Mouse (Mus musculus) hindbrain, embryonic 12.5 days (tissue): ENCODE data around the gene Med15. TPM values are rescaled to one million over a fixed set of nuclear protein-coding genes. Genes with fewer than 3 reads are reported as not detected.

Source experiments
- ATAC-seq: fragments of 200-750 bp; cut with Nextera tagmentation; 2 replicates; pipeline ENCODE4 v1.8.0; 2017; ENCODE audit warnings: moderate TSS enrichment; ENCODE audit not compliant: low FRiP score
- H3K27ac ChIP-seq: fragments of 300-500 bp; sonication (generic); 2 replicates; pipeline ENCODE4 v1.5.1; 2016; ENCODE audit warnings: mild to moderate bottlenecking
- H3K27me3 ChIP-seq: fragments of 300-500 bp; sonication (generic); 2 replicates; pipeline ENCODE4 v1.6.1; 2016; ENCODE audit warnings: mild to moderate bottlenecking
- H3K36me3 ChIP-seq: fragments of 300-500 bp; sonication (generic); 2 replicates; pipeline ENCODE4 v1.6.1; 2016; ENCODE audit warnings: mild to moderate bottlenecking
- H3K4me1 ChIP-seq: fragments of 300-500 bp; sonication (generic); 2 replicates; pipeline ENCODE4 v1.6.1; 2016
- H3K4me2 ChIP-seq: fragments of 300-500 bp; sonication (generic); replicated peaks from 2 replicates; pipeline ENCODE4 v1.6.1; 2016; ENCODE audit warnings: mild to moderate bottlenecking
- H3K4me3 ChIP-seq: fragments of 300-500 bp; sonication (generic); 2 replicates; pipeline ENCODE4 v1.5.1; 2016; ENCODE audit warnings: mild to moderate bottlenecking
- H3K9ac ChIP-seq: fragments of 300-500 bp; sonication (generic); 2 replicates; pipeline ENCODE4 v1.6.1; 2016; ENCODE audit warnings: mild to moderate bottlenecking, moderate library complexity
- H3K9me3 ChIP-seq: fragments of 300-500 bp; sonication (generic); replicated peaks from 2 replicates; pipeline ENCODE4 v1.6.1; 2016; ENCODE audit warnings: mild to moderate bottlenecking
- WGBS: fragments of 180-500 bp; shearing (Covaris S2); methylation state at CpG from one replicate; pipeline ENCODE4 v1.1.7; 2016; 5-methylcytosine and 5-hydroxymethylcytosine counted together
- polyA plus RNA-seq: library from polyadenylated mRNA; unstranded; fragments of >200 nt; fragmentation: Nextera tagmentation; extraction: Ambion mirVana; gene quantifications from 2 replicates; pipeline ENCODE4 v1.2.1, GENCODE M21; 2016

The Med15 gene
- polyA plus RNA-seq, 1 experiment from 2014 or later = 45.2 TPM

DNA sequence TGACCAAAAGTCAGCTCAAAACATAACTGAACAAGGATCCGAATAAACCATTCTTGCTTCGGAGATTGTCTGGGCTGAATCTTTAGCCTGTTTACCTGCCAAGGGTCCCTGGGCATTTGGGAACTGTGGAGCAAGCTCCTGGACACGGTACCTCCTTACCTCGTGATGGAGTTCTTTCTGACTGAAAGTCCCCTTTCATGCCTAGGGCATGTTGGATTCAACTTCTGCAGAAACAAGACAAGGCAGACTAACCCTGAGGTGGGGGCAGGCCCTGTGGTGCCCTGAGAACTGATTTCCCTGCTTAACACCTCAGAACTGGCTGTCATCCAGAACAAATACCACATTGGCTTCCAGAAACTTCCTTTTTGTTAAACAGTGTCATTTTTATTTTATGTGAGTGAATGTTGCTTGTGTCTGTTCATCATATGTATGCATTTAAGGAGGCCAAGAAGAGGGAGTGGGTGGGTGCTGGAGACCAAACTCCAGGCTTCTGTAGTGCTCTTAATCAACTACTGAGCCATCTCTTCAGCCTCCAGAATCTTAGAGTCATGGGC lies 89.2 kb downstream of the Med15 start:
- Histone ChIP-seq H3K27ac (no peak overlapping the region), H3K9ac (no peak overlapping the region), H3K27me3 (no peaks in the 10 kb centered on the region), H3K9me3 (no peaks in the 10 kb centered on the region), H3K4me3 (no peak overlapping the region), H3K36me3 (peaks cover 56% of the 10 kb centered on the region), H3K4me1 (peaks cover 11% of the 10 kb centered on the region), H3K4me2 (no peak overlapping the region)
- 90% methylated on average over 4 of the region's 4 CpGs for WGBS
- no peak for ATAC-seq

DNA sequence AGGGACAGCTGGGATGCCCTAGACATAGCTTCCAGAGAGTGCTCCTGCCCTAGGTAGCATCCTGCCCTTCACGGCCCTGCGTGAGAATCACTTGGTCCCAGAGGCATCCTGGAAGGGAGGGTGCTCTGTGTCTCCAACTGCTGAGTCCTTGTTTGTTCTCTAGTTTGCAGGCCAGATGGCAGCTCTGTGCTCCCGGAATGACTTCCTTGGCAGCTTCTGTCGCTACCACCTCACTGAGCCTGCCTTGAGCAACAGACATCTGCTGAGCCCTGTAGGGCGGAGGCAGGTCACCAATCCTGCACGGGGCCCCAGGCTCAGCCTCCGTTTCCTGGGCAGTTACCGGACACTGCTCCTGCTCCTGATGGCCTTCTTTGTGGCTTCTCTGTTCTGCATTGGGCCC lies 90.4 kb downstream of the Med15 start:
- Histone ChIP-seq H3K4me1 (peaks cover 11% of the 10 kb centered on the region), H3K36me3 (peaks cover 65% of the 10 kb centered on the region), H3K4me3 (no peak overlapping the region), H3K27ac (0 out of 2 replicates have a peak overlapping the region, but pooled peaks have one; percentile 8), H3K9me3 (no peaks in the 10 kb centered on the region), H3K4me2 (no peak overlapping the region), H3K9ac (no peak overlapping the region), H3K27me3 (no peaks in the 10 kb centered on the region)
- no peak for ATAC-seq
- 94% methylated on average over 8 of the region's 8 CpGs for WGBS

DNA sequence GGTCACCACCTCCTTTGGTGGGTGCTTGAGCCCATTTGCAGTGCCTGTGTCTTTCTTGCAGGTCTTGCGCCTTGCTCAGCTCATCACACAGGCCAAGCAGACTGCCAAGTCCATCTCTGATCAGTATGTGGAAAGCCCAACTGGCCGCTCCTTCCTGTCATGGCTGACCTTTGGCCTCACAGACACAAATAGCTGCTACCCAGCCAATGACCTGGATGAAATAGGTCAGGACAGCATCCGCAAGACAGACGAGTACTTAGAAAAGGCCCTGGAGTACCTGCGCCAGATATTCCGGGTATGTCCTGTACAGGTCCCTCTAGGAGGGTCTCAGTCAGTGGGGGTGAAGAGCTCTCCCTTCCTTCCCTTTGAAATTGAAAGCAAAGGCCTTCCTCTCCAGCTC lies 91.4 kb downstream of the Med15 start:
- 81% methylated on average over 6 of the region's 6 CpGs for WGBS

DNA sequence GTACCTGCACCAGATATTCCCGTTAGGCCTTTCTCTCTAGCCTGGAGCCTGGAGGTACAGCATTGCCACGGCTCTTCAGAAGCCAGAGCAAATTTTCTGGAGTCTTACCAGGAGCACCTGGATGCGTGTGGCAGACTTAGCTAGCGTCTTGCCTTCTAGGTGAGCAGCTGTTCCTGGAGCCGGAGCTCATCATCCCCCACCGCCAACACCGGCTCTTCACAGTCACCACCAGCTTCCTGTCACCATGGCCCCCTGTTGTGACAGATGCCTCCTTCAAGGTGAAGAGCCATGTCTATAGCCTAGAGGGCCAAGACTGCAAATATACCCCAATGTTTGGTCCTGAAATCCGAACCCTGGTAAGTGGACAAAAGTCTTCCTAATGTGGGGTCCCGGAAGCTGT lies 92.0 kb downstream of the Med15 start:
- Histone ChIP-seq H3K36me3 (peaks cover 65% of the 10 kb centered on the region), H3K9ac (no peak overlapping the region), H3K9me3 (no peaks in the 10 kb centered on the region), H3K4me3 (no peak overlapping the region), H3K27ac (no peak overlapping the region), H3K4me2 (no peak overlapping the region), H3K27me3 (no peaks in the 10 kb centered on the region), H3K4me1 (no peaks in the 10 kb centered on the region)
- WGBS = 94% methylated on average over 9 of the region's 9 CpGs
- ATAC-seq = no peak

More for the DNA sequence above, 91.4 kb downstream of the Med15 start:
- H3K27ac ChIP-seq = no peak overlapping the region
- H3K36me3 ChIP-seq = peaks cover 65% of the 10 kb centered on the region
- H3K27me3 ChIP-seq = no peaks in the 10 kb centered on the region
- H3K4me2 ChIP-seq = no peak overlapping the region
- H3K9me3 ChIP-seq = no peaks in the 10 kb centered on the region
- H3K4me3 ChIP-seq = no peak overlapping the region
- no peak for ATAC-seq
- no peak overlapping the region for H3K9ac ChIP-seq
- H3K4me1 ChIP-seq = 0 out of 2 replicates have a peak, but pooled peaks cover 3% of the 10 kb centered on the region

DNA sequence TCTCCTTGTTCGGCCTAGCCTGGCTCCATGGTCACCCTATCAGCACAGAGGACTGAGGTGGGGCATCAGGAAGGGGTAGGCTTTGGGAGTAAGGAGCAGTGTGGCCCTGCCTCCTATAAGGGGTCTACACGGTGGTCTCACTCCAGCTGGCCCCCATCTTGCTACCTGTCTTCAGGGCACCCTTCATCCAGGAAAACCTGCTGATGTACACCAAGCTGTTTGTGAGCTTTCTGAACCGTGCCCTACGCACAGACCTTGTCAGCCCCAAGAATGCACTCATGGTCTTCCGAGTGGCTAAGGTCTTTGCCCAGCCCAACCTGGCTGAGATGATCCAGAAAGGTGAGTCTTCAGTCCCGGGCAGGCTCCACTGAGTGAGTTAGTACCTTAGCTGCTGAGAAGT lies 92.7 kb downstream of the Med15 start:
- 93% methylated on average over 6 of the region's 6 CpGs for WGBS
- Histone ChIP-seq H3K27me3 (no peaks in the 10 kb centered on the region), H3K27ac (no peak overlapping the region), H3K9me3 (no peaks in the 10 kb centered on the region), H3K4me1 (no peaks in the 10 kb centered on the region), H3K36me3 (peaks cover 65% of the 10 kb centered on the region), H3K4me3 (no peak overlapping the region), H3K9ac (no peak overlapping the region), H3K4me2 (no peak overlapping the region)
- ATAC-seq = no peak

DNA sequence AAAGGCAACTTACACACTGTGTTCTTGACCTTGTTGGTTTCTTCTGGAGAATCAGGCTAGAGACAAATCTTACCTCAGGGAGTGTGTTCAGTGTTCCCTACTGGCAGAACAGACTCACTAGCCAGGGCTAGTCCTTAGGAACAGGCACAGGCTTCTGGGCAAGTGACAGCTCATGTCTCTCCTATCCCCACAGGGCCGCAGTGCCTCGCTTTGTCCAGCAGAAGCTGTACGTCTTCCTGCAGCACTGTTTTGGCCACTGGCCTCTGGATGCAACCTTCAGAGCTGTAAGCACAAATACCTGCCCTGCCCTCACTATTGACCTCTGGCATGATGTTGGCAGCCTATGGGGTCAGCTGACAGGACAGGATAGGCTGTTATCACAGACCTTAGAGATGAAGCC lies 93.6 kb downstream of the Med15 start:
- no peaks in the 10 kb centered on the region for H3K9me3 ChIP-seq
- no peak overlapping the region for H3K27ac ChIP-seq
- H3K27me3 ChIP-seq = no peaks in the 10 kb centered on the region
- H3K4me3 ChIP-seq = no peak overlapping the region
- no peak for ATAC-seq
- no peak overlapping the region for H3K9ac ChIP-seq
- H3K4me2 ChIP-seq = no peak overlapping the region
- 93% methylated on average over 3 of the region's 3 CpGs for WGBS
- H3K36me3 ChIP-seq = peaks cover 65% of the 10 kb centered on the region
- H3K4me1 ChIP-seq = no peaks in the 10 kb centered on the region

DNA sequence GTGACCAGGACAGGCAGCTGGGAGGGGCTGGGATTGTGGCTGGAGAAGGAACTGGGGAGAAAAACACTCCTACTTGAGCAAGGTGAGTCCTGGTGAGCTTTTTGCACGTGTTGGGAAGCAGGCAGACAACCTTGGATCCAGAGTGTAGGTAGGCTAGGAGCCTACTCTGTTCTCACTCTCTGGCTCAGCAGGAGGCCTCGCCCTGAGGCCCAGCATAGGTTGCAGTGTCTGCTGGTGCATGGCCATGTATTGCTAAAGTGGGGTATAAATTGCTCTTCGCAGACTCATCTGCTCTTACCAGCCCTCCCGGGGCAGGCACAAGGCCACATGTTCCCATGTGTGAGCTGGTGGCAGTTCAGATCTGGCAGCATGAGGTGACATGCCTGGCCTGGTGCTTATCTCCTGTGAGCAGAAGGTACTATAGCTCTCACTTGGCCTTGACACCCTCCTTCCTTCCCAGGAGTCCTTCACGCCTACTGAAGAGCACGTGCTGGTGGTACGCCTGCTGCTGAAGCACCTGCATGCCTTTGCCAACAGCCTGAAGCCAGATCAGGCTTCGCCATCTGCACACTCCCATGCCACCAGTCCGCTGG lies 94.6 kb downstream of the Med15 start:
- Histone ChIP-seq H3K36me3 (peaks cover 64% of the 10 kb centered on the region), H3K27ac (no peak overlapping the region), H3K4me1 (no peaks in the 10 kb centered on the region), H3K9me3 (no peaks in the 10 kb centered on the region), H3K4me3 (no peak overlapping the region), H3K27me3 (no peaks in the 10 kb centered on the region), H3K4me2 (no peak overlapping the region), H3K9ac (no peak overlapping the region)
- ATAC-seq = no peak
- 87% methylated on average over 9 of the region's 9 CpGs for WGBS

DNA sequence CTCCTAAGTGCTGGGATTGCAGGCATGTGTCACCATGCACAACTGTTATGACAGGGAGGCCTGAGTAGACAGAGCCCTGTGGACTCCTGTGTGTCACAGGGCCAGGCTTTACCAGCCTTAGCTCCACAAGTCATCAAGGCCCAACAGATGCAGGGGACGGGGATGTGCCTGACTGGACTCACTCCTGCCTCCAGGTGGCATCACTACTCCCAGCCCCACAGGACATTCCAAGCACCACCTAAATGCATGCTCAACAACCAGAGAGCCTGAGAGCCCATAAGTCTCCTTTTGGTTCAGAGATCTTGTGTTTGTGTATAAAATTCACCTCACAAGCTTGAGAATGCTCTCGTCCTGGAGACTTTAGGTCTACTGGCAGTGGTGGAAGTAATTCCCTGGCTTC lies 95.1 kb downstream of the Med15 start:
- Histone ChIP-seq H3K9me3 (no peaks in the 10 kb centered on the region), H3K4me2 (no peak overlapping the region), H3K27me3 (no peaks in the 10 kb centered on the region), H3K4me1 (no peaks in the 10 kb centered on the region), H3K9ac (no peak overlapping the region), H3K27ac (no peak overlapping the region), H3K4me3 (no peak overlapping the region), H3K36me3 (peaks cover 64% of the 10 kb centered on the region)
- WGBS = 79% methylated on average over 2 of the region's 2 CpGs
- ATAC-seq = no peak

DNA sequence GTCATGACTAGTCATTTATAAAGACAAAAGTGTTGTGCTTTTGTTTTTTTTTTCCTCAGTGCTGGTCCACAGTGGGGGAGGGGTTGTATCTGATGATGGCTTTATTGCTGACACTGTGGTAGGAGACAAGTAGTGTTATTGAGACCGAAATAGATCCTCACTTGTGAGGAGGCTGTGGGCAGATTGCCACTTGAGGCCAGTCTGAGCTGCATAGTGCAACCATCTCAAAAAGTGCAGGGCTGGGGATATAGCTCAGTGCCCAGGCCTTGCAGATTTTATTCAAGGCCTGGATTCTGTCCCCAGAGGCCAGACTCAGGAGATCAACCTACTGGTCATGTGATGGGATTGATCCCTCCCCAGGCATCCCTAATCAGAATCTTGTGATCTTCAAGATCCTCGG lies 95.8 kb downstream of the Med15 start:
- ATAC-seq = no peak
- 85% methylated on average over 2 of the region's 2 CpGs for WGBS

DNA sequence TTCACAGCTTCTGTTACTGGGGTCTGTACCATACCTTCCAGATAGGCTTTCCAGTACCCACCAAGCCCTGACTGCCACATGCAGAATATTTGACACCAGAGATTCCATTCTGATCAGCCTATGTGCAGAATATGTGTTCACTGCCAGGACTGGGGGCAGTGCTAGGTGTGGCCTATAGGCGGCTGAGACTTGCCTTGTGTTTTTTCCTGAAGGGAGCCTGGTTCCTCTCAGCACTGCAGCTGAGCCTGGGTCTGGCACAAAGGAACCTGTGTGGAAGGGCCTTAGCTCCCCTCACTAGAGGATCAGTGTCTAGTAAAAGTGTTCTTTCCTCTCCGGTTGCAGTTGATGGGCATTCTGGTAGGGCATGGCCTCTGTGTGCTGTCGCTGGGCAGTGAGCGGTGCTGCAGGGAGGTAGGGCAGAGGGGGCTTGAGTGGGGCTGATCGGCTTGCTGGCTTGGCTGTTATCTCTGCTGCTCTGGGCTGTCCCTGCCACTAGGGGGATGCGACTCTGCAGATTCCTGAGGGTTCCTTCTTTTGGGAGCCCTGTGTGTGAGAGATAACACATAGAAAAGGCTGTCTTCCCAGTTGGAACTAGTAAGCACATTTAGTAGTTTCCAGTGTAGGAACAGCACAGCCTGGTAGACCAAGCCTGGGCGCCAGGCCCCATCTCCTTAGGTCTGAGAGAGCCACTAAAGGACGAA lies 99.1 kb downstream of the Med15 start:
- H3K4me2 ChIP-seq = no peak overlapping the region
- H3K4me1 ChIP-seq = no peaks in the 10 kb centered on the region
- ATAC-seq = no peak
- H3K36me3 ChIP-seq = peaks cover 60% of the 10 kb centered on the region
- no peak overlapping the region for H3K9ac ChIP-seq
- WGBS = 78% methylated on average over 8 of the region's 8 CpGs
- no peak overlapping the region for H3K4me3 ChIP-seq
- H3K27me3 ChIP-seq = no peaks in the 10 kb centered on the region
- H3K9me3 ChIP-seq = no peaks in the 10 kb centered on the region
- H3K27ac ChIP-seq = no peak overlapping the region

More for the DNA sequence above, 95.8 kb downstream of the Med15 start:
- no peaks in the 10 kb centered on the region for H3K27me3 ChIP-seq
- H3K4me1 ChIP-seq = no peaks in the 10 kb centered on the region
- H3K4me2 ChIP-seq = no peak overlapping the region
- H3K4me3 ChIP-seq = no peak overlapping the region
- peaks cover 64% of the 10 kb centered on the region for H3K36me3 ChIP-seq
- no peaks in the 10 kb centered on the region for H3K9me3 ChIP-seq
- H3K27ac ChIP-seq = no peak overlapping the region
- H3K9ac ChIP-seq = no peak overlapping the region

DNA sequence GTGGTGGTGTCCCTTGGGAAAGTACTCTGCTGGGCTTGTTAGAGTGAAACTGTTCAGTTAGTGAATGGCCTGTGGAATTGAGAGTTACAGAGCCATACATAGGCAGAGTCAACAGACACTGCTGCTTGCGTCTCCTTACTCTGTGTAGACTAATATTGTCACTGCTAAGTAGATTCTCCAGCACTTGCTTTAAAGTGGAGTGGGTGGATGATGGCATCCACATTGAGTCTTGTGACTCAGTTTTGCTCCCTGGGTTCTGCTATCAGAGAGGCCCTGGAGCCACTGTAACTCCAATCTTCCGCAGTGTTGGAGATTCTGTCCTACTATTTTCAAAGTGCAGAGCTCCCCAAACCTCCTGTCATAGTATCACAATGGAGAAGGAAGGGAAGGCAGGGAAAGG lies 100.1 kb downstream of the Med15 start:
- H3K36me3 ChIP-seq = peaks cover 60% of the 10 kb centered on the region
- no peaks in the 10 kb centered on the region for H3K9me3 ChIP-seq
- 95% methylated on average over 2 of the region's 2 CpGs for WGBS
- H3K27me3 ChIP-seq = no peaks in the 10 kb centered on the region
- ATAC-seq = no peak
- no peak overlapping the region for H3K4me3 ChIP-seq
- H3K4me2 ChIP-seq = no peak overlapping the region
- H3K27ac ChIP-seq = no peak overlapping the region
- H3K4me1 ChIP-seq = no peaks in the 10 kb centered on the region
- no peak overlapping the region for H3K9ac ChIP-seq

DNA sequence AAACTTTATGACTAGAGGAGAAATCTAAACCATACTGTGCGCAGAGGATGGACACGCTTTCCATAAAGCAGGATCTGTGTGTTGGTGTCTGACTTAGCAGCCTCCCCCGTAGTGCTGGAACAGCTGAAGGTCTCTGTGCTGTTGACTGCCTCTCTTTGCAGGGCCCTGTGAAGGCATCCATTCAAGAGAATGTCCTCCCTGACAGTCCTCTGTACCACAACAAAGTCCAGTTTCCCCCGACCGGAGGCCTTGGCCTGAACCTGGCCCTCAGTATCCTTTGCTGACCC lies 106.5 kb downstream of the Med15 start:
- Histone ChIP-seq H3K4me1 (no peaks in the 10 kb centered on the region), H3K4me2 (no peak overlapping the region), H3K27ac (no peak overlapping the region), H3K4me3 (no peak overlapping the region), H3K27me3 (no peaks in the 10 kb centered on the region), H3K9ac (no peak overlapping the region), H3K36me3 (peaks cover 65% of the 10 kb centered on the region), H3K9me3 (no peaks in the 10 kb centered on the region)
- no peak for ATAC-seq
- 96% methylated on average over 5 of the region's 5 CpGs for WGBS
